In the genomic region with DNA sequence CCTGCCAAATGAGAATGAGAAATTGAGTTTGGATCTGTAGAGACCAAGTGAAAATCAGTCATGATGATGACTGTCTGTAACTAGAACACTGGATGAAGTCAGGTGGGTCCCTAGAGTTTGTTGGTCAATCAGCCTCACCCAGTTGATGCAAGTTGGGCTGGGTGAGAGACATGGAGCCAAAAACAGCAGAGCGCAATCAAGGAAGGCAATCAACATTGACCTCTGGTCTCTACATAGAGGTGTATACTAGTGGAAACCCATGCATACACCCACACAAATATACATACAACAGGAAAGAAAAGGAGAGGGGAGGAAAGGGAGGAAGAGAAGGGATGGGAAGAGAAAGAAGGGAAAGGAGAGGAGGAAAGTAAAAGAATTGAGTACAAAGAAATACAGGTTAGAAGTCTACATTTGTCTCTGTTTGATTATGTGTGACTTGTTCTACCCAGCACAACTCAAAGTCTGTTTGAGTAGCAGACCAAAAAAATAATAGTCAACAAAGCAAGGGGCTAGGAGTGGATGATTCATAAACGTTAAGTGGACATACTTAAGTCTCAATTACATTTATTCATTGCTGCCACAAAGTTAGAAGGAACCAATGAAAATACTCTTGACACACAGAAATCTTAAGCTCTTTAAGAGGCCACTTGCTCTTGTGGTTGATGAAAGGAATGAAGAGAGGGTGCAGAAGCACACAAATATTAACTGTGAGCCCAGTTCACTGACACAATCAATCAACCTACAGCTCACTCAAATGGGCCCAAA, we compare ENCODE assay signal across 21 mouse cellular contexts.
"Had no signal": no experiment of that assay in that cellular context is flagged by ENCODE, and none has a peak within 500 bp of the region (broad histone marks: within the 10 kb centered on the region; RNA-seq: fewer than 3 reads in every experiment).

No protein-coding gene starts in this region.

- ATAC-seq: intestine, embryonic 15.5 days; midbrain, embryonic 15.5 days had no signal

- H3K9me3 ChIP-seq: intestine, embryonic 15.5 days; limb, embryonic 12.5 days; limb, embryonic 15.5 days; midbrain, embryonic 12.5 days; midbrain, embryonic 15.5 days; neural tube, embryonic 13.5 days had no signal

- H3K4me1 ChIP-seq: intestine, embryonic 15.5 days; limb, embryonic 12.5 days; limb, embryonic 15.5 days; midbrain, embryonic 12.5 days; midbrain, embryonic 15.5 days; neural tube, embryonic 13.5 days had no signal

- H3K4me2 ChIP-seq: intestine, embryonic 15.5 days; limb, embryonic 12.5 days; limb, embryonic 15.5 days; liver, embryonic 11.5 days; midbrain, embryonic 12.5 days; midbrain, embryonic 15.5 days; neural tube, embryonic 13.5 days had no signal

- H3K27me3 ChIP-seq: intestine, embryonic 15.5 days; limb, embryonic 12.5 days; limb, embryonic 15.5 days; midbrain, embryonic 12.5 days; midbrain, embryonic 15.5 days; neural tube, embryonic 13.5 days had no signal

- H3K4me3 ChIP-seq: intestine, embryonic 15.5 days; layer of hippocampus, adult 2 months; left cerebral cortex, adult 2 months; limb, embryonic 12.5 days; limb, embryonic 15.5 days; midbrain, embryonic 12.5 days; midbrain, embryonic 15.5 days; myocyte; neural tube, embryonic 13.5 days had no signal

- H3K27ac ChIP-seq: intestine, embryonic 15.5 days; layer of hippocampus, adult 2 months; left cerebral cortex, adult 2 months; limb, embryonic 12.5 days; limb, embryonic 15.5 days; liver, embryonic 14.5 days; midbrain, embryonic 12.5 days; midbrain, embryonic 15.5 days; neural tube, embryonic 13.5 days had no signal

- H3K36me3 ChIP-seq: intestine, embryonic 15.5 days; limb, embryonic 12.5 days; limb, embryonic 15.5 days; midbrain, embryonic 12.5 days; midbrain, embryonic 15.5 days; neural tube, embryonic 13.5 days had no signal

- DNase-seq: kidney, adult 11 months; kidney, adult 9 months; kidney, postnatal 14 days; kidney, postnatal 4 days; layer of hippocampus, adult 9-11 months; layer of hippocampus, postnatal 36 days; left cerebral cortex, postnatal 4 days; retina, postnatal 1 day; thymus, adult 18-20 months; thymus, postnatal 36 days had no signal

- H3K9ac ChIP-seq: intestine, embryonic 15.5 days; limb, embryonic 12.5 days; limb, embryonic 15.5 days; liver, embryonic 14.5 days; midbrain, embryonic 12.5 days; midbrain, embryonic 15.5 days; neural tube, embryonic 13.5 days had no signal
